Mouse (Mus musculus): ENCODE measurements at regions not wholly inside any gene's neighbourhood (a gene's known extent, or its start where the extent isn't known, plus 50 kb on each side); places are given as distances from the start of the nearest gene placed in this dataset.

- no peak for DNase-seq (ENCODE audit: low spot score in 2 of 2)
Measured at GRCm38 (mm10) chr13:47862896-47863295, 398.1 kb upstream of the Id4 start.

- DNase-seq (ENCODE audit: low spot score in 2 of 2) = no peak
Measured at GRCm38 (mm10) chr13:47868656-47869055, 392.4 kb upstream of the Id4 start.

GRCm38 (mm10) chr13:47869670-47870532 is 391.1 kb upstream of the Id4 start:
- DNase-seq (ENCODE audit: low spot score in 2 of 2) = peak in 1 of 2 experiments; percentile 10

GRCm38 (mm10) chr13:47872645-47873044 is 388.4 kb upstream of the Id4 start:
- DNase-seq (ENCODE audit: low spot score in 2 of 2) = no peak

- no peak for DNase-seq (ENCODE audit: low spot score in 2 of 2)
Measured at GRCm38 (mm10) chr13:47892569-47892968, 368.5 kb upstream of the Id4 start.

- no peak for DNase-seq (ENCODE audit: low spot score in 2 of 2)
Measured at GRCm38 (mm10) chr13:47894331-47894730, 366.7 kb upstream of the Id4 start.

- no peak for DNase-seq (ENCODE audit: low spot score in 2 of 2)
Measured at GRCm38 (mm10) chr13:47895256-47895655, 365.8 kb upstream of the Id4 start.

GRCm38 (mm10) chr13:47896646-47897045 is 364.4 kb upstream of the Id4 start:
- DNase-seq (ENCODE audit: low spot score in 2 of 2) = no peak

- peak in 1 of 2 experiments; percentile 42 for DNase-seq (ENCODE audit: low spot score in 2 of 2)
Measured at GRCm38 (mm10) chr13:47909851-47910530, 351.0 kb upstream of the Id4 start.

GRCm38 (mm10) chr13:47910531-47910910 is 350.5 kb upstream of the Id4 start:
- DNase-seq (ENCODE audit: low spot score in 2 of 2) = peak in 1 of 2 experiments; percentile 21

- peak; percentile 38 to 82 for DNase-seq (ENCODE audit: low spot score in 2 of 2)
Measured at GRCm38 (mm10) chr13:47916456-47916855, 344.6 kb upstream of the Id4 start.

- DNase-seq (ENCODE audit: low spot score in 2 of 2) = no peak
Measured at GRCm38 (mm10) chr13:47917370-47917769, 343.7 kb upstream of the Id4 start.

GRCm38 (mm10) chr13:47921044-47921443 is 340.0 kb upstream of the Id4 start:
- DNase-seq (ENCODE audit: low spot score in 2 of 2) = no peak

- no peak for DNase-seq (ENCODE audit: low spot score in 2 of 2)
Measured at GRCm38 (mm10) chr13:47940696-47941095, 320.3 kb upstream of the Id4 start.

GRCm38 (mm10) chr13:47942368-47942787 is 318.6 kb upstream of the Id4 start:
- DNase-seq (ENCODE audit: low spot score in 2 of 2) = peak in 1 of 2 experiments; percentile 38

GRCm38 (mm10) chr13:47943645-47944044 is 317.4 kb upstream of the Id4 start:
- DNase-seq (ENCODE audit: low spot score in 2 of 2) = no peak

- peak in 1 of 2 experiments; percentile 50 for DNase-seq (ENCODE audit: low spot score in 2 of 2)
Measured at GRCm38 (mm10) chr13:47948098-47948865, 312.7 kb upstream of the Id4 start.

- DNase-seq (ENCODE audit: low spot score in 2 of 2) = no peak
Measured at GRCm38 (mm10) chr13:47950456-47950855, 310.6 kb upstream of the Id4 start.

GRCm38 (mm10) chr13:47951043-47951442 is 310.0 kb upstream of the Id4 start:
- no peak for DNase-seq (ENCODE audit: low spot score in 2 of 2)

GRCm38 (mm10) chr13:47952946-47953345 is 308.1 kb upstream of the Id4 start:
- DNase-seq (ENCODE audit: low spot score in 2 of 2) = no peak

GRCm38 (mm10) chr13:47953776-47954175 is 307.3 kb upstream of the Id4 start:
- DNase-seq (ENCODE audit: low spot score in 2 of 2) = no peak

GRCm38 (mm10) chr13:47955504-47955903 is 305.5 kb upstream of the Id4 start:
- no peak for DNase-seq (ENCODE audit: low spot score in 2 of 2)

All from cerebellum, postnatal 4 days (tissue).